Mouse (Mus musculus) left cerebral cortex, postnatal 14 days (tissue): Measurements from ENCODE around the gene Oxct1. TPM values are rescaled to one million over a fixed set of nuclear protein-coding genes. Genes with fewer than 3 reads are reported as not detected.

Experiments used
- DNase-seq, 2 experiments: peaks; one replicate each; pipeline ENCODE4 v3.0.0; 2021 to 2022; ENCODE audit warnings: low spot score in 2 of 2, mixed read lengths in 1 of 2
- intact Hi-C: fragments of 180-260 bp; cut with DNase I; formaldehyde crosslinking; loops from one replicate; pipeline ENCODE4 v1.15.1; 2025
- total RNA-seq, 2 experiments: library from RNA; stranded (reverse); gene quantifications; 2 replicates each; pipeline ENCODE4 v1.2.3; 2021

The Oxct1 gene
- total RNA-seq, 2 experiments from 2014 or later, result 545 to 573 TPM

DNA sequence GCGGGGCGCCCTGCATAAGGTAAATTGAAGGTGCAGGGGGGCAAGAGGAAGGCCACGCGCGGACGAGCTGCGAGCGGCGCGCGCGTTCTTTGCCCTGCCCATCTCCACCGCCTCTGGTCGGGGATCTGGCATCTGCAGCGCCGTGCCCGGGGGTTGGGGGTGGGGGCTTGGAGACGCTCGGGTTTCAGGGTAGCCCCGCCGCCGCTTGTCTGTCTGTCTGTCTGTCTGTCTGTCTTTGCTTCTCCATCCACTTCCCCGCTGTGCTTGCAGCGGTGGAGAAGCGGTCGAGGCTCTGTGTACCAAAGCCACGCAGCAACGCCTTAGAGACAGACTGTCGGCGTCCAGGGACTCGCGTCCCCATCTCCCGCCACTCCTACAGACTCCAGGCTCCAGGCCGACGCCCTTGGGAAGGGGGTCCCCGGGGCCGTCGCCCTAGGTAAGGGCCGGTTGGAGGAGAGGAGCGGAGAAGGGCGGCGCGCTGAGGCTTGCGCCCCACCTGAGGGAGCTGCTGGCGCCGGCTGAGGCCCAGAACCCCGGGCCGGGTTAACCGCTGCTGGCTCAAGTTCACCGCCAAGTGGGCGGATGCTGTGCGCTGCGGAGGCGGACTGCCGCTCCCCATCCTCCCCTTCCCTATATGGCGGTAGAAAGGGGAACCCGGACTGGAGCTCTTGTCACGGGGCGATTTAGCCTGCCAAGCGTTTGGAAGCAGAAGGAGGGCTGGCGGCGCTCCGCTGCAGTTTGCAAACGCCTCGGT lies 825 bp downstream of the Oxct1 start:
- DNase-seq, result peak; percentile 83
- intact Hi-C loops, result loop anchor here (2.0 kb wide), 1 partner anchor 32 kb away; the partner anchor contains the start of gene AW549877

DNA sequence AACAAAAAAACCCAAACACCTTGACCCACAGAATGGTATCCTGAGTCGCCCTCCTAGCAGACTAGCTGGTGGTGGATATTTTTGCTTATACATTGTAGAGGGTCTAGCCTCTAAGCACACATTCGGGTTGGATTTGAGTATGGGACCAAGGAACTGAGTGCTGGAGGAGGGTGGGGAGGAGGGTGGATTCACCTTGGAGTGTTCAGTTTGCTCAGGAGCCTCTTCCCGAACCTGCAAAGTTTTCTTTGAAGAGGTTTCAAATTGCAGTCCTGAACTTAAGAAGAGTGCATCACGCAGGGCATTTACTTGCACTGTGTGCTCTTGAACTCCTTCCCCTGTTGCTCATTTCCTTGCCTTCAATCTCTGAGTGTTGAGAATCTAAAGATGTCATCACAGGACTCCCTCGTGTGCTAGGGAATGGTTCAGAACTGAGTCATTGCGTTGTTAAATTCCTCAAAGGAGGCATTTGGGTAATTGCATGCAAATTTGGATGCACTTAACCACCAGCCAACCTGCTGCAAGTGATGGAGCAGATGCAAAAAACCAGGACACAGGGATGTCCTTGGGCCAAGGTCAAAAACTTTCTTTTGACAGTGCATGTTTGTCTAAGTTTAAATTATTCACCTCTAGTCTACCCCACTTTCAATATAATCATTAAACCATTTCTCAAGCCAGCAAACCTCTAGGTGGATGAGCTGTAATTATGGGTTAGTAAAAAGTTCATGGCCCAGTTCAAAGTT lies 1.7 kb downstream of the Oxct1 start:
- peak in 1 of 2 experiments; percentile 18 for DNase-seq
- intact Hi-C loops, result loop anchor here (2.0 kb wide), 1 partner anchor 33 kb away; the partner anchor contains the start of gene AW549877

DNA sequence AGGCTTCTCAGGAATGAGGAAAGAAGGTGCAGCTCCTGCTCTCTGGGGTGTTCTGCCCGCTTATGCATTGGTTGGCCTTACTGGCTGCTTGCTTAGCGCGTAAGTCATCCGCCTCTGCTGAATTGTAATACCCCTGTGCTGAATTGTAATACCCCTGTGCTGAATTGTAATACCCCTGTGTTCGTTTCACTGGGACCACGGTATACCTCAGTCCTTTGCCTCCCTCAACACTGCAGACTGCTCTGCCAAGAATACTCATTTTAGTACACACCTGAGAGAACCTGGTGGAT lies 2.2 kb downstream of the Oxct1 start:
- no peak for DNase-seq
- intact Hi-C loops, result no loop called here

DNA sequence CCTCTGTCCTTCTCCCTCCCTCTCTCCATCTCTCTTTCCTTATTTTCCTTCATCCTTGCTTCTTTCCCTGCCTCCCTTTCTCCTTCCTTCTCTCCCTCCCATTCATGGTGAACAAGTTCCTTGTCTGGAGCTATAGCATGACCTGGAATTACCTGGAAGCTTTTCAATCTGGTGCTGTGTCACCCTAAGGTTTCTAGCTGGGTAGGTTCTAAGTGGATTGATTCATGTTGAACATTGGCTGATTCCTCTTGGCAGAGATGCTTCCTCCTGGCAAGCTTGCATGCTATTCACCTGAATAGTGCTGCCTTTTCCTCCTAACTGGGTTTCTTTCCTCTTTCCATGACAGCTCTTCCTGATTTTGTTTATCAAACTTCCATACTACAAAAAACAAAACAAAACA lies 2.8 kb downstream of the Oxct1 start:
- intact Hi-C loops, result no loop called here
- no peak for DNase-seq

DNA sequence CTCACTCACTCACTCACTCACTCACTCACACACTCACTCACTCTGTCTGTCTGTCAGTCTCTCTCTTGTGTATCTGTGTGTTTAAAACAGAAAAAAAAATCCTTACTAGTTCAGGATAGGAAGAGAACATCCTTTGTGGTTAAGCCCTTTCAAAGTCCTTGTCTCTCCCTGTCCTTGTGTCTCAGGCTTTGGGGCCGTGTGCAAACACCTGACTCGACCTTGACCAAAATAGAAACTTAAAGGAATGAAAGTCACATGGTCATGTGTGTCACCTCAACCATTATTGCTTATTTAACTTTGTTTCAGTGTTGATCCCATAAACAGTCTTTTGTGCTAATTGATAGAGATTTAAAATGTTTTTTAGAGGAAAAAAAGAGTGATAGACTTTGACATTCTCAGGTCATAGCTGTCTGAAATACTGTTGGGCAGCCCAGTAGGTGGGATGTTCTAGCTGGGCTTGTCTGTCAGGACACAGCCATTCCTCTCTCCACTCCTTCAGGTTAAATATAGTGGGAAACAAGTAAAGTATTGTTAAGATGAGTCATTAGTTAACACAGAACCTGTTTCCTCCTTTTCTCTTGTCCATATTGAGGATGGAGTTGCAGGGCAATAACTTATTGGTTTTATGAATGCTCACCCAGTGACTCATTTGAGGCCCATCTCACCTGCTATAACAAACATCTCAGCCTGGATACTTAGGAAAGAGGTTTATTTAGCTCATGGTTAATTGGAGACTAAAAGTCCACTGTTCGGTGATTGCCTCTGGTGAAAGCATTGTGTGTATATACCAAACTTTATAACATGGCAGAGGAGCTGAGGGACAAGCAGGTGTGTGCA lies 7.2 kb downstream of the Oxct1 start:
- intact Hi-C loops, result no loop called here
- DNase-seq, result no peak

DNA sequence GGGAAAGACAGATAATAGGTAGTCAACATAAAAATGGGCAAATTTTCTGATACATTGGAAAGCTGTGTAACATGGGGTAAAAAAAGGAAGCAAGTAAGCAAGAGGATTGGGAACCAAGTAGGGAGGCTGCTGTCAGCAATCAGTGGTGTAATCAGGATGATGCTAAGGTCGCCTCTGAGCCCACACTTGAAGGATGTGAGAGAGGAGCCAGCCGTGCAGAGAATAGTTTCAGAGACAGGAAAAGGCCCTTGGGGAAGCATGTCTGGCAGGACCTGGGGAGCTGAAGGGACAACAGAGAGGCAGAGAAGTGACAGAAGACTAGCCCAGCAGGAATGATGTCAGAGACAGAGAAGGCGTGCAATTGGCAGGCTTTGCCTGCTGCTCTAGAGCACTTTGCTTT lies 16.2 kb downstream of the Oxct1 start:
- DNase-seq, result no peak
- intact Hi-C loops, result loop anchor here (5.0 to 10.0 kb wide), 2 partner anchors 85 to 748 kb away; no protein-coding TSS in a partner anchor

DNA sequence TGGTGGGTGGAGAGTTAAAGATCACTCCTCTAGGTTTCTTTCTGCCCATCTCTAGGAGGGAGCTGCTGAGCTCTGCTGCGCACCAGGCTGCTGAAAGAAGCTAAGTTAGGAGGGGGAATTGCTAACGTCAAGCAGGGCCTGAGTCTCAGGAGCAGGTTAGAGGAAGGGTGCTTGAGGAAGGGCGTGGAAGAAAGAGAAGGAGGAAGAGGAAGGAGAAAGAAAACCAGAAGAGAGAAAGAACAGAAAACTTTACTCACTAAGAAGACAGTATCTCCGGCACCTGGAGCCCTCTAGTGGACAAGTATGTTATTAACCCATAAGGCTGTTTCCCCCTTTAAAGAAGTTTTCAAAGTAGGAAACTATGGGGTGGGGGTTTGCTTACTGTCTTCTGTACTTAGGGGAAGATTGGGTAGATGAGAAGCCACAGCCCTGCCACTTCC lies 16.9 kb downstream of the Oxct1 start:
- DNase-seq, result peak; percentile 31 to 44
- intact Hi-C loops, result loop anchor here (5.0 to 10.0 kb wide), 2 partner anchors 86 to 748 kb away; no protein-coding TSS in a partner anchor

DNA sequence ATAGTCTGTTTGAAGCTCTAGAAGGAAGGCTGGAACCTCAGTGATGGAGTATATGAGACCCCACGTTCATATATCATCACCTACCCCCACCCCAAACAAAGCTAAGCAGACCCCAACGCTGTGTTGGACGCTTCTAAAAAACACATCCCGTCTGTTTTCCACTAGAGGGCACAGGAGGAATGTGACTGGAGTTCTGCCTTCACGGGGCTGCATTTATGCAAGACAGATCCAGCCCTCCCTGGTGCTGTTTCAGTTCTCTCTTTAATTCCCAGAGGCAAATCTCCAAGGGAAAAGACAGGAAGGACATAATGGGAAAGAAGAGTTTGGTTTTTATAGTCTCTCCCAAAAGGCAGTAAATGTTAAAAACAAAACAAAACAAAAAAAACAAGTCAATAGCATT lies 30.4 kb downstream of the Oxct1 start:
- intact Hi-C loops, result loop anchor here (2.0 kb wide), 2 partner anchors 1012 to 1050 kb away; no protein-coding TSS in a partner anchor
- DNase-seq, result peak; percentile 61 to 62

DNA sequence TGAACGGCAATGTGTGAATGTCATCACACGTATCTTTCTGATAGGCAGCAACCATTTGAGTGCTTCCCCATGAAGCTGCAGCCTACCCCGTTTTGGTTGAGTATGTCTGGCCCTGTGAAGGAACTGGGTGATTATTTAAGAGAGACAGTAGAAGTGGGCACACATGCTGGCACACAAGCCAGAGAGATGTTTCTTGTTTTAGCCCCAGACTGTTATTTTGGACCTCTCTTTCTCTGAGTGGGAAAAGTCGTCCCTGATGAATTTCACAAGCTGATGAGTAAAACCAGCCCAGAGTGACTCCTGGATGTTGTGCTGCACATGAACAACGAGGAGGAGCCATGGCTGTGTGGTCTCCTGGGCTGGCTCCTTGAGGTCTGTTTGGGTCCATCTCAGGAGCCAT lies 37.4 kb downstream of the Oxct1 start:
- DNase-seq, result peak; percentile 34 to 65
- intact Hi-C loops, result no loop called here

DNA sequence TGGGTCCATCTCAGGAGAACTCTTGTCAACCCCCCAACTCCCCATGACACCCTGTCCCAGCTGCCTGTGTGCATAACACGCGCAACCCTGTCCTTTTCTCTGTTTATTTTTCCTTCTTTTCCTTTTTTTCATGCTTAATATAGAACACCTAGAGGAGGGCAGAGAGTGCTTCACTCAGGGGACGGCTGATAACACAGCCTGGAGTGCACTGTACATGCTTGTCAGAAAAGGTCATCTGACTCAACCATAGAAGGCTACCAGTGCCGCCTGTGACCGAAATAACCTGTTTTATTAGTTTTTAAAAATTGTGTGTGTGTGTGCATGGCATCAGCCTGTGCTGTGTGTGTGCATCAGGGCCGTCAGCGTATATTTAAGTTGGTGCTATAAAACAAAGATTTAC lies 37.8 kb downstream of the Oxct1 start:
- intact Hi-C loops, result no loop called here
- no peak for DNase-seq

DNA sequence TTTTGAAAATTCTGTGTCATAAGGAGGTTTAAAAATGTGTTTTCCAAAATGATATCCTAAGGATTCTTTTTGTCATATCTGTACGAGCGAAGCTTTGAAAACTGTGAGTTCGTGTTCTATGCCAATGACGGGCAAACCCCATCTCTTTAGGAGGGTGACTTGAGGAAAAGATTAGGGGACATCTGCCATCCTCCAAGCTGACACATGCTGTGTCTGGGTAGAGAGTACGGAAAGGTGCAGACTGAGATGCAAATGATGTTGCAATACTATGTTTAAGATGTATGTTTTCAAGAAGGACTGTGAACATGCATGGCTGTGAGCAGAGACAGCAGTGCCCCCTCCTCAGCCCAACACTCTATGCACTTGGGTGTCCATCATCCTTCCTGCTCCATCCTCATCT lies 38.5 kb downstream of the Oxct1 start:
- DNase-seq, result no peak
- intact Hi-C loops, result no loop called here

DNA sequence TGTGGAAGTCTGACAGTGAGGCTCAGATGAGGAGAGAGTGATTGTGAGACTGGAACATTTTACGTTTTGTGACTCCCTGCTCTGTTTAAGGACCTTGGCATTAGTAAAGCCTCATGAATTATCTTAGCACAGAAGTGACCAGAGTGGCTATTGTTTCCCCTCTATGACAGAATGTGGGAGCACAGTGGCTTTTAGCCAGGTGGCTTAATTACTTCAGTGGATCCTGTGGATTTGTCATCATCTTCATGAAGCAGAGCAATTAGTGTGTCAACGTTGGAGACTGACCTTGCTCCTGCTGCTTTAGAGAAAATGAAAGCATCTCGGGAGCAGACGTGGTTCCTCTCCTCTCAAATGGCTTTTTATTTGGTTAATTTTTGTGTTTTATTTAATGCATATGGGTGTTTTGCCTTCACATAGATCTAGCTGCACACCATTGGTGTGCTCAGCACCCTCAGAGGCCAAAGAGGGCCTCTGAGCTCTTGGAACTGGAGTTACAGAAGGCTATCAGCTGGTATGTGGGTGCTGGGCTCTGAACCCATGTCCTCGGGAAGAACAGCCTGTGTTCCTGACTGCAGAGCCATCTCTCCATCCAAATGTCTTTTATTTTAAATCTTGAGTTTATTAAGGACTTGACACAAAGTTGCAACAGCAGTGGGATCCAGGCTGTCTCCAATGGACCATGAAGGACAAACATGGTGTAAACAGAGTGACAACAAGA lies 41.2 kb downstream of the Oxct1 start:
- intact Hi-C loops, result no loop called here
- DNase-seq, result no peak

DNA sequence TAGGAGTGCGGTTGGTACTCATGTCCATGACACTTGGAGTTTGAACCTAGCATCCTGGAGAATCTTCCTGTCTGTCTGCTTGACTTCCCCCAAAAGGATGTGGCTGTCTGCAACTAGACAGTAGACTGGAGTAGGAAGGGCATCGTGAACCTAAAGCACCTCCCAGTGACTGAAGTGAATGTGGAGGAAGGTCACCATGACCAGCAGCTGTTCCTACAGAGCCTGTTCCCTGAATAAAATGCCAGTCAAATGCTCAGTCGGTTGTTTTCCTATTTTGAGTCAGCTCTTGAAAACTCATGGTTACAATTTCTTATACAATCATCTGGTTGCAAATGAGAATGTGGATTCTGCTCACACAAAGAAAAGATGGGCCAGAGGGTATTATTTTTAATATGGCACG lies 51.8 kb downstream of the Oxct1 start:
- intact Hi-C loops, result no loop called here
- DNase-seq, result no peak

DNA sequence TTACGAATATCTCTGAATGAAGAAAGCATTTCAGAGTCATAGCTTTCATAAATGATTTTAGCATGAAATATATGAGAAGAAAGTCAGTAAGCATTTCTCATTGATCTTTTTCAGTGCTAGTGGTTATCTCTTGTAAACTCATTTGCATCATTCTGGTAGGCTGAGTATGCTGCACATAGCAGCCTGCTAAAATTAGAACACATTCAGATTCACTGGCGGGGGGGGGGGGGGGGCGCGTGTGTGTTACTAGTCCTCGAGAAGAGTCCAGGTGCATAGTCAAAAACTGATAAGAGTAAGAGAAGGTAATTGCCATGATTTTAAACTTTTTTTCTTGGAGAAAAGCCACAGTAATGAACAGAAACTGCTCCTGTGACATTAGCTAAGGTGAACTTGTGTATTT lies 52.6 kb downstream of the Oxct1 start:
- no peak for DNase-seq
- intact Hi-C loops, result no loop called here

DNA sequence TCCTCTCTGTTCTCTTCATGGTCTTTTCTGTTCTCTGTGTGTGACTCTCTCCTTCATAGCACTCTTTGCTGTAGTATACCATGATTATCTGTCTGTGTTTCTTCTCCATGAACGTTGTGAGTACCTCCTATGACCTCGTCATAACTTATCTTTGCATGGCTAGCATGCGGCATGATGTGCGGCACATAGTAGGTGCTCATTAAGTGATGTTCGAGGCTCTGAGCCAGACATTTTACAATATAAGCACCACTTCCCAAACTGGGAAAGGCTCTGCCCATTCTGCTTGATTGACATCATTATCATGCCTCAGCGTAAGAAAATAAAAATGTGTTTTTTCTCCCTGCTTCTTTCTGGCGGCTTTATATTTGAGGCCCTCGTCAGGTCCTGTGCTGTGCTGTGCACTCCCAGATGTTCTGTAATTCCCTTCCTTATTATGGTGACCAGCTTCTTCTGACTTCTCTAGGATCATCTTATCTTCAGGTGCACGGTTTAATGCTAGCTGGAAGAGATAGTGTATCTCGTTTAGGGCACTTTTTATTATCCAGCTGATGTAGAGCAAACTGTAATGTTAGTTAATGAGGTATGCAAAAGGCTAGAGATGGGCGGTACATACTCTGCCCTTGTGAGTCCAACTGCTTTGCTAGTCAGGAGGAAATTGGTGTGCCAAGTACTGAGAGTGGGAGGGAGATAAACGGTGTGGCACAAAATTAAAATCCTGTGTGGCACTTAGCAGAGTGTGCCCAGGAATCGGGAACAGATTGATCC lies 53.4 kb downstream of the Oxct1 start:
- intact Hi-C loops, result no loop called here
- no peak for DNase-seq

DNA sequence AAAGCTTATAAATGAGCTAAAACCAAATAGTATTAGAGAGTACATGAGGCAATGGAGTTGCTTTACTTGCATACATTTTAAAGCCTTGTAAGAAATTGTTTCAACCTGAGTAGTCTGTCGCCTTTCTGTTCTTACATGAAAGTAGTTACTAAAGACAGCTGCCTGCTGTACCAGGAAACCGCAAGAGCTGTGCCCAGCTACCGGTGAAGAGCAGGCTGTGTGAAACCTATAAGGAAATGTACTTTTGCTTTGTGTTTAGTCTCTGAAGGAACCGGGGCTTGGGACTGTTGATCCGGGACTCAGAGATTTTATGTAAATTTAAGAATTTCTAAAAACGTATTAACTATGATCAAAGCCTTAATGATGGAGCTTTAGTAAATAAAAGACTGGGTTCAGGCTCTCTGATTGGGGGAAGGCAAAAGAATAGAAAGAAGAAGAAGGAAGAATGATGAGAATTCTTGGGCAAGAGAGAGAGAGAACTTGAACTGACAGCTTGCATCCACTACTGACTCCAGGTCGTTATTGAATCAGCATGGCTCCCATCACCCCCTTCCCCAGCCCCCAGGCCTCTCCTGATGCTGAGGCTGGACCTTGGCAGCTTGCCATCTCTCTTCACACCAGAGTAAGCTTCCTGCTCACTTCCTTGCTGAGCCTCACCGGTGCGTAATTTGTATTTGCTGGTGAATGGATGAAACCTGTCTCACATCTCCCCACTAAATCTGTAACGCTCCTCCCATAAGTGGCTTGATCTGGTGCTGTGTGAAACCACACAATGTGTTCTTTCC lies 59.6 kb downstream of the Oxct1 start:
- no peak for DNase-seq
- intact Hi-C loops, result no loop called here

DNA sequence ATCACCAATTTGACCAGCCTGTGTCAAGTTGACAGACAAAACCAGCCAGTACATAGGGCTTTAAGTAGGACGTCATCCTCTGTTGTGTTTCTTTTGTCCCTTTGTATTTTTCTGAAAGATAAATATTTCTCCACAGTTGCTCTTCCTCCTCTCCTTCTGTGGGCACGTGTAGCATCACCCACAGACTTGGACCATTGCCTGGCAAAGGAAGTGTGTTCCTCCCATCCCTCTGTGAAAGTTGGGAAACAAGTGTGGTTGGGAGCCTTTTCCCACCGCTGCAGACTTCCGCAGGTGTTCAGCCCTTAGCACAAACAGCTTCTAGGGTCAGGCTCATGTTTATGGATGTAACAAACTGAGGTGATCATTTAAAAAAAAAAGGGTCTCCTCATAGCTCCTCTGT lies 61.3 kb downstream of the Oxct1 start:
- DNase-seq, result peak; percentile 35 to 39
- intact Hi-C loops, result no loop called here

DNA sequence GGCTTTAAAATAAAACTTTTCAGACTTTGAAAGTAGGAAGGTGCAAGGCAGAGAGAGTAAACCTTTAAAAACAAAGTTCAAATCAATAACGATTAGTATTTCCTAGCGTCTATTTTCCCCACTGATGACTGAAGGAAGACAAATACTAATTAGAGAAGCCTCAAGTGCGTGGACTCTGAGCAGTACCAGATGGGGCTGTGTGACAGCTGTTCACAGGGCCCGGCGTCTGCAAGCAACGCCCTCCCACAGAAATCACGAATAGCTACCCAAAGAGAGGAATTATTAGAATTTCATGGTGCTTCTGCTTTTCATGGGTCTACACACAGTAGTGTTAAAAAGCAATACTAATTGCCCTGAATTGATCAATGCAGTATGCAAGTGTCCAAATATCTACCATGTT lies 61.7 kb downstream of the Oxct1 start:
- intact Hi-C loops, result no loop called here
- DNase-seq, result peak in 1 of 2 experiments; percentile 39
